Mouse (Mus musculus): ENCODE measurements at regions not wholly inside any gene's neighbourhood (a gene's known extent, or its start where the extent isn't known, plus 50 kb on each side); places are given as distances from the start of the nearest gene placed in this dataset.

- H3K79me2 ChIP-seq (ENCODE audit: control insufficient read depth, insufficient read depth), result no peaks in the 10 kb centered on the region
These were observed 58.4 kb upstream of the Calm2 start for GRCm38 (mm10) chr17:87504960-87505681.

GRCm38 (mm10) chr17:87507848-87508247 is 61.1 kb upstream of the Calm2 start:
- TF ChIP-seq TCF3 (IDR thresholded peaks at IDR 0.05; ENCODE audit: insufficient read length, low read depth) (no peak), MYOG (IDR thresholded peaks at IDR 0.05; ENCODE audit: control insufficient read depth in 1 of 3, insufficient read depth in 1 of 3, insufficient read length in 2 of 3, low read depth in 2 of 3) (no peak), REST (IDR thresholded peaks at IDR 0.05; ENCODE audit: insufficient read depth, insufficient read length) (no peak), USF1 (IDR thresholded peaks at IDR 0.05; ENCODE audit: low read depth) (no peak), POLR2AphosphoS2 (IDR thresholded peaks at IDR 0.05; ENCODE audit: insufficient read length, low read depth) (no peak), E2F4 (IDR thresholded peaks at IDR 0.05; ENCODE audit: insufficient read depth) (no peak), SRF (IDR thresholded peaks at IDR 0.05; ENCODE audit: control insufficient read depth, insufficient read length, low read depth) (no peak), CEBPB (IDR thresholded peaks at IDR 0.05; ENCODE audit: insufficient read depth, poor library complexity, severe bottlenecking) (no peak)

More at GRCm38 (mm10) chr17:87504960-87505681, 58.4 kb upstream of the Calm2 start:
- H3K36me3 ChIP-seq (ENCODE audit: control insufficient read depth, insufficient read depth), result no peaks in the 10 kb centered on the region
- no peak overlapping the region for H3ac ChIP-seq (ENCODE audit: control insufficient read depth, insufficient read length)
- H3K4me2 ChIP-seq (ENCODE audit: low read depth), result no peak overlapping the region
- H3K27me3 ChIP-seq (ENCODE audit: control insufficient read depth, insufficient read depth, insufficient read length), result no peaks in the 10 kb centered on the region
- no peak for TF ChIP-seq MYOD1 (IDR thresholded peaks at IDR 0.05; ENCODE audit: control insufficient read depth in 1 of 3, insufficient read length in 2 of 3, low read depth in 2 of 3)
- no peak for TF ChIP-seq MYOG (IDR thresholded peaks at IDR 0.05; ENCODE audit: control insufficient read depth in 1 of 3, insufficient read depth in 1 of 3, insufficient read length in 2 of 3, low read depth in 2 of 3)
- TF ChIP-seq TCF12 (IDR thresholded peaks at IDR 0.05; ENCODE audit: insufficient read depth, poor library complexity, severe bottlenecking), result no peak
- TF ChIP-seq CEBPB (IDR thresholded peaks at IDR 0.05; ENCODE audit: insufficient read depth, poor library complexity, severe bottlenecking), result no peak
- TF ChIP-seq POLR2AphosphoS2 (IDR thresholded peaks at IDR 0.05; ENCODE audit: insufficient read length, low read depth), result no peak
- no peak for TF ChIP-seq POLR2A (IDR thresholded peaks at IDR 0.05; ENCODE audit: insufficient read length, low read depth)
- TF ChIP-seq SRF (IDR thresholded peaks at IDR 0.05; ENCODE audit: control insufficient read depth, insufficient read length, low read depth), result no peak
- TF ChIP-seq E2F4 (IDR thresholded peaks at IDR 0.05; ENCODE audit: insufficient read depth), result no peak
- no peak for TF ChIP-seq MAX (IDR thresholded peaks at IDR 0.05; ENCODE audit: low read depth)
- no peak for TF ChIP-seq TCF3 (IDR thresholded peaks at IDR 0.05; ENCODE audit: insufficient read length, low read depth)
- no peak for TF ChIP-seq USF1 (IDR thresholded peaks at IDR 0.05; ENCODE audit: low read depth)
- TF ChIP-seq REST (IDR thresholded peaks at IDR 0.05; ENCODE audit: insufficient read depth, insufficient read length), result no peak
- H3K4me3 ChIP-seq, result no peak overlapping the region

GRCm38 (mm10) chr17:87508582-87509253 is 62.0 kb upstream of the Calm2 start:
- no peak overlapping the region for H3K4me3 ChIP-seq
- TF ChIP-seq MAX (IDR thresholded peaks at IDR 0.05; ENCODE audit: low read depth) (no peak), REST (IDR thresholded peaks at IDR 0.05; ENCODE audit: insufficient read depth, insufficient read length) (no peak), CEBPB (IDR thresholded peaks at IDR 0.05; ENCODE audit: insufficient read depth, poor library complexity, severe bottlenecking) (no peak), TCF12 (IDR thresholded peaks at IDR 0.05; ENCODE audit: insufficient read depth, poor library complexity, severe bottlenecking) (no peak), POLR2AphosphoS2 (IDR thresholded peaks at IDR 0.05; ENCODE audit: insufficient read length, low read depth) (no peak), TCF3 (IDR thresholded peaks at IDR 0.05; ENCODE audit: insufficient read length, low read depth) (no peak), MYOD1 (IDR thresholded peaks at IDR 0.05; ENCODE audit: control insufficient read depth in 1 of 3, insufficient read length in 2 of 3, low read depth in 2 of 3) (no peak), POLR2A (IDR thresholded peaks at IDR 0.05; ENCODE audit: insufficient read length, low read depth) (no peak), E2F4 (IDR thresholded peaks at IDR 0.05; ENCODE audit: insufficient read depth) (no peak)
- H3ac ChIP-seq (ENCODE audit: control insufficient read depth, insufficient read length), result no peak overlapping the region
- H3K36me3 ChIP-seq (ENCODE audit: control insufficient read depth, insufficient read depth), result no peaks in the 10 kb centered on the region
- H3K4me2 ChIP-seq (ENCODE audit: low read depth), result no peak overlapping the region
- no peaks in the 10 kb centered on the region for H3K27me3 ChIP-seq (ENCODE audit: control insufficient read depth, insufficient read depth, insufficient read length)
- H3K79me2 ChIP-seq (ENCODE audit: control insufficient read depth, insufficient read depth), result no peaks in the 10 kb centered on the region

More at GRCm38 (mm10) chr17:87507848-87508247, 61.1 kb upstream of the Calm2 start:
- Histone ChIP-seq H3K27me3 (ENCODE audit: control insufficient read depth, insufficient read depth, insufficient read length) (no peaks in the 10 kb centered on the region), H3K4me2 (ENCODE audit: low read depth) (no peak overlapping the region), H3ac (ENCODE audit: control insufficient read depth, insufficient read length) (no peak overlapping the region), H3K4me3 (no peak overlapping the region), H3K36me3 (ENCODE audit: control insufficient read depth, insufficient read depth) (no peaks in the 10 kb centered on the region), H3K79me2 (ENCODE audit: control insufficient read depth, insufficient read depth) (no peaks in the 10 kb centered on the region)

- Histone ChIP-seq H3K27me3 (ENCODE audit: control insufficient read depth, insufficient read depth, insufficient read length) (no peaks in the 10 kb centered on the region), H3K4me2 (ENCODE audit: low read depth) (no peak overlapping the region), H3K79me2 (ENCODE audit: control insufficient read depth, insufficient read depth) (no peaks in the 10 kb centered on the region), H3K36me3 (ENCODE audit: control insufficient read depth, insufficient read depth) (no peaks in the 10 kb centered on the region), H3K4me3 (no peak overlapping the region), H3ac (ENCODE audit: control insufficient read depth, insufficient read length) (no peak overlapping the region)
- no peak for TF ChIP-seq SRF (IDR thresholded peaks at IDR 0.05; ENCODE audit: control insufficient read depth, insufficient read length, low read depth)
- TF ChIP-seq TCF3 (IDR thresholded peaks at IDR 0.05; ENCODE audit: insufficient read length, low read depth), result no peak
- no peak for TF ChIP-seq CEBPB (IDR thresholded peaks at IDR 0.05; ENCODE audit: insufficient read depth, poor library complexity, severe bottlenecking)
These were observed 65.4 kb upstream of the Calm2 start for GRCm38 (mm10) chr17:87512000-87512611.

Data from myocyte (in vitro differentiated cells).